Mouse (Mus musculus) induced T-regulatory cell, adult 2 months (primary cell): Measurements from ENCODE around the gene Ptprn2.

Source experiments
- DNase-seq: peaks from one replicate; pipeline ENCODE4 v3.0.0-alpha.2; 2012; ENCODE audit warnings: low read depth

Gene Ptprn2

DNA sequence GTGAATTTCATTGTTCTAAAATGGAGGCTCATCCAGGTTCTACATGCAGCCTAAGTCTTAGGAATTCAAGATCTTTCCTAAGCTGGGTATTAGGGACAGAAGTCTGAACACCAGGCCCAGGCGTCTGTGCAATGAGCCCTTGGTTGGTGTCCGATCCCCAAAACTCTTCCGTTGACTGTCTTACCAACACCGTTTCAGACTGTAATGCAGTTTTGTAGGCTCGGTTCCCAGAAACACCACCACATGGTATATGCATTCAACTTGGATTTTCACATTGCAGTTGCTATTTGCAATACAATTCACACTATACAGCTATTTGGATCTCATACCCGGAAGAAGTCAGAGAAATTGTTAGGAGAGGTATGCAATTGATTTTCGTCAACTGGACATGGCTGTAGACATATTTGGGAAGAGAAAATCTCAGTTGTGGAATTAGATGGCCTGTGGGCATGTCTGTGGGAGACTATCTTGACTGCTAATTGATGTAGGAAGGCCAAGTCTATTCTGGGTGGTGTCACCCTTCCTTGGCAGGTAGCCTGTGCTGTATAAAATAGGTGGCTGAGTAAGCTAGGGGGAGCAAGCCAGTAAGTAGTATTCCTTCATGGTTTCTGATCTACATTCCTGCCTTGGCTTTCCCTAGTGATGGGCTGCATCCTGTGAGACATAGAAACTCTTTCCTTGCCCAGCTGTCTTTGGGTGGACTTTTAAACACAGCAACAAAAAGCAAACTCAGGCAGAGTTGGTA lies 109.5 kb downstream of the Ptprn2 start:
- no peak for DNase-seq

GRCm38 (mm10) chr12:116595727-116596126 lies 110.2 kb downstream of the Ptprn2 start:
- no peak for DNase-seq

DNA sequence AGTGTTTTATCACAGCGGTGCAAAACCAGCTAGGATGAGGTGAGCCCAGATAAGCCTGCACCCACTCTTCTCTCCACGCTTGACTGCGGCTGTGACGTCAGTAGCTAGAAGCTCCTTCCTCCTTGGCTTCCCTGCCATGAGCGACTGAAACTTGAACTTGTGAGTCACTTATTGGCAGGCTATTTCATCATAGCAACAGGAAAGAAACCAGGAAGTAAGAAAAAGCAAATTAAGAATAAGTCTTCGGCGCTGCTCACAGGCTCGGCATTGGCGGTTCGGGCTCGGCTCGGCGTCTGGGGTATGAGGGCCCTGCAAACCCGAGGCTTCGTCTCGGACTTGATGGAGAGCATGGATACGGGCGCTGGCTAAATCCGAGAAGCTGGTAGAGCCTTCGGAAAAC lies 111.5 kb downstream of the Ptprn2 start:
- DNase-seq: no peak

- no peak for DNase-seq
These were observed 112.2 kb downstream of the Ptprn2 start for GRCm38 (mm10) chr12:116597670-116598069.

DNA sequence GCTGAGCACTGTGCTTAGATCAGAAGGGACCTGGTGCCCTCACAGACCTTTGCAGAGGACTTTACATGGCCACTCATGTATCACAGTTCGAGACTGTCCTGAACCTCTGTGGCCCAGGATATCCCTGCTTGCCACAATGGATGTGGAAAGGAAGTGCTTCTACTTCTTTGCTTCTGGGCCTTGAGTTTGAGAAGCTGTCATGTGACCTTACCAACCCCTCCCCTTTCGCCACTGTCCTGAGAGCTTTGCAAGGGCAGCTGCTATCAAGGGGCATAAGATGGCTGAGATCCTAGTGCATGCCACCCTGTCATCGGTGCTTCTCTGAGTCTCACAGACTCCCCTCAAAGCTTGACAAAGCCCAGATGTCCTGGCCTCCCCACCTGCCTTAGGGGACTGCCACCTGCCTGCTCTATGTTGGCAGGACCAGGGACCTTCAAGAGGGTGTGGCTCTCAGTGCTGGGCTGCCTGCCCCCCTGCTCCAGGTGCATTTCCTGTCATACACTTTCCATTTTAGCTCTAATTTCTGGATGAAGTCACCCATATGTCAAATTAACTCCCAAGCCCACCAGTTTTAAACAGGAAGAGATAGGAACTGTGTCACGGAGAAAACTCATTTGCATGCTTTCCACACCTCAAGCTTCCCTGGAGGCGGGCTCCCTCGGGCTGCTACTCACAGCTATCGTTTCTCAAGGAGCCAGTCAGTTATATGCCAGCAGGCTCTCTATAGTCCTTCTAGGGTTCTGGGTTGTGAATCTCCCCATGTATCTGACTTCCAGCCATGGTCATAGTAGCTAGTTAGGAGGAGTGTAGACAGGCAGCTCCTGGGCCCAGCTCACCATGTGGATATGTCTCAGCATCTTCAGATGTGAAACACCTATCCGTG lies 112.8 kb downstream of the Ptprn2 start:
- DNase-seq: no peak

DNA sequence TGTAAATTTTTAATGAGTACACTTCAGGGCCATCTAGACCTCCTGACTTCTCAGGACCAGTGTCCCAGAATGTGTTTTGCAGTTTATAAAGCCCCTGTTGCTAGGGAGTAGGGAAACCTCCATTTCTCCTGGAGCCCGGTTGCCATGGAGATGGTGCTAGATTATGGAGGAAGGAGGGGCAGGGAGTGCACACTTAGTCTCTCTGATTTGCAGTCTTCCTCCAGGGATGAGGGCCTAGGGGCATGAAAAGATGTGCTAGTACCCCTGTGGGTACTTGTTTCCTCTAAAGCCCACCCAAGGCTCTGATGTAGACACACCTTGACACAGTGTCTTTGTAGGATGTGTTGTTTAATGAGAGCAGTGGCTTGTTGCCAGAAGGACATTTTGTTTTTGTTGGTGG lies 114.0 kb downstream of the Ptprn2 start:
- no peak for DNase-seq

GRCm38 (mm10) chr12:116600054-116600453 lies 114.5 kb downstream of the Ptprn2 start:
- DNase-seq: no peak

- no peak for DNase-seq
These were observed 115.9 kb downstream of the Ptprn2 start for GRCm38 (mm10) chr12:116601395-116601794.

GRCm38 (mm10) chr12:116601921-116602320 lies 116.4 kb downstream of the Ptprn2 start:
- DNase-seq: no peak

DNA sequence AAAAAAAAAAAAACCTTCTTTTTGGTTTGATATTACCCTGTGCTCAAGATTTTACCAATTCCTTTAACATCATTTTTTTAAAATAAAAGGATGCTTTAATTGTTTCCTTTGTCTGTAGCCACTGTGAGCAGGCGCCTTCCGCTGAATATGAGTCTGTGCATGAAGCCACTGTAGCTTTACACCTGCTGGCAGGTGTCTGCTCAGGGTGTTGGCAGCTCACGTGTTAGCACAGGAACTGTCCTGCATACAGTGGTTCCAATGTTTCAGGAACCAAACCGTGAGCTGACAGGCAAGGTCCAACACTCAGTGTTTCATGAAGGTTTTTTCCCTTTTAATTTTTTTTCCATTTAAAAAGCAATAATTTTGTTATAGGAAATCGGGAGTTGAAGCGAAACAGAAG lies 123.1 kb downstream of the Ptprn2 start:
- DNase-seq: no peak

DNA sequence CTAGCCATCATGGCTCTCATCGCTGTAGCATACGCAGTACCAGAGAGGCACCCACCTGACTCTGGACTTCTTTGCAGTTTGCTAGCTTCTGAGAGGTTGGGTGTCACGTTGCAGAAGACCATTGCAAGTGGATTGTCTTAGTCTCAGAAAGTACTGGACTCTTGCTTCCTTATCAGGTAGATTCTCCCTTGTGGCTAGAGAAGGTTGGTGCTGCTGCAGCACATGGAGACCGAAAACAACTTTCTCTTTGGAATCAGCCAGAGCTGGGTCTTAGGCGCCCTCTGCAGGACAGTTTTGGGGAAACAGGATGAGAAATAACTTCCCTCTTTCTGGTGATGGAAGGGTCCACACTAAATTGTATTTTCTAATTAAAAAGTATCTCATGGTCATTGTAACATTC lies 134.3 kb downstream of the Ptprn2 start:
- DNase-seq: peak; percentile 73

GRCm38 (mm10) chr12:116620299-116620698 lies 134.8 kb downstream of the Ptprn2 start:
- no peak for DNase-seq

- no peak for DNase-seq
These were observed 136.0 kb downstream of the Ptprn2 start for GRCm38 (mm10) chr12:116621325-116622040.

- DNase-seq: no peak
These were observed 137.3 kb downstream of the Ptprn2 start for GRCm38 (mm10) chr12:116622665-116623387.

GRCm38 (mm10) chr12:116625391-116626281 lies 140.1 kb downstream of the Ptprn2 start:
- peak; percentile 60 for DNase-seq

- DNase-seq: no peak
These were observed 143.5 kb downstream of the Ptprn2 start for GRCm38 (mm10) chr12:116628992-116629391.

GRCm38 (mm10) chr12:116637498-116637897 lies 152.0 kb downstream of the Ptprn2 start:
- DNase-seq: no peak

DNA sequence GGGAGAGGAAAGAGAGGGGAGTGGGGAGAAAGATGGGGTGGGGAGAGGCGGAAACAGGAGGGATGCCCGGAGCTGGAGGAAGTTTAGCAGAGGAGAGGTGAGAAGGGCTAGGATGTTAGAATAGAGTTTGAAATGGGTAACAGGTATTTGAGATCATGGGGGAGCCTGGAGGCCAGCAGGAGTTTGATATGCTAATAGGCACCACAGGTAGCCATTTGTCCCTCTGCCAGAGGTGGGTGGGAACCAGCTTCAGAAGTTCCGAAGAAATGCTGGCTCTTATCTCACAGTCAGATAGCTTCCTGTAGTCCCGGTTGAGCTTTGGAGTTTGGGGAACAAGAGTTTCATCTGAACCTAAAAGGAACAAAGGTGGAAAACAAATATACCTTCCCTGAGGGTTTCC lies 155.4 kb downstream of the Ptprn2 start:
- no peak for DNase-seq

DNA sequence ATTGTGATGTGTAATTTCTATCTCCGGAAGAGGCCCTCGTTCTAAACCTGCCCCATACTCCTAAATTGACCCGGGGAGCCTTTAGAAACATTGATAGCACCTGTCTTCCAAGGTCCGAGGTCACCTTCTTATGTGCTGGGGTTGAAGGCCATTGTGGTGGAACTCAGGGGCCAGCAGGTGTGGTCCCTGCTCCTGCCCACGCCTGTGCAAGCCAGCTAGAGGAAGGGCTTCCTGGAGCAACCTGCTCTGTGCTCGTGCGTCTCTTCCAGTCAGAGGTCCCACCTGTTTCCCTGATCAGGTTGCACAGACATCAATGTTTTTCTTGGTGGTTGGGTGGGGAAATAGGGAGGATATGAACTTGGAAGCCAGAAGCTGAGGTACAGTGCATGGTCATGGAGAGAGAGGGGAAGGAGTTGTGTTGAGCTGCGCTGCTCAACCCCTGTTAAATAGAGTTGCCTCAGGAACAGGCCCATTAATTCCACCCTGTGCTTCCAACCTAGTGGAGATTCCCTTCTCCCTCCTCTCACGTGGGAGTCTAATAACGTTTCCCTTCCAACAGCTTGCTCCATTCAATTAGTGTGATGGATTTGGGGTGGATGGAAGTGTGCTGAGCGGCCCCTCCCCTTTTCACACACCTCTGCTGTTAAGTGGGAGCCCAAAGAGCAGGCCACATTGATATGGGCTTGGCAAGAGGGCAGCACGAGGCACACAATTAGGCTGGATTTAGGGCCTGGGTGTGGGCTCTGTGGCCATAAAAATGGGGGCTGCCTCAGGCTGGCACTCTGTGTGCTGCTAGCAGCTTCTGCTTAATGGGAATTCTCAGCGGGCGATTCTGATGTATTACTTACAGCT lies 156.0 kb downstream of the Ptprn2 start:
- DNase-seq: no peak

DNA sequence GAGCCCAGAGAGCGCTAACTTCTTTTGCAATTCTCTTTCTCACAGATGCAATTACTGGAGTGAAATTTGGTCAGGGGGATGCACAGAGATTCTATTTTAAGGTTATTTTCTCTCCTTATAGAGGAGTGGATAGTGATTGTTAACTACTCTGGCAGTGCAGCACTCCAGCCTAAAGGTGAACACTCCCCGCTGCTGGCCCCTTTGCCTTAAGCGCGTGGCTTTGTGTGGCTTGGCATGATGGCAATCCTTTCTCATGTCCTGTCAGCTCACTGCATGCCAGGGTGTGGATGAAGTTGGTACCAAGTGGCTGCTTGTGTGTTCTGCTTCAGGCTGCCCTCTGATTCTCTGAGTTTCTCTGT lies 156.7 kb downstream of the Ptprn2 start:
- DNase-seq: no peak
